Mouse (Mus musculus): Measurements from ENCODE around the gene Cd70. TPM values are rescaled to one million over a fixed set of nuclear protein-coding genes. Genes with fewer than 3 reads are reported as not detected.

The Cd70 gene
- total RNA-seq, 2 experiments from 2014 or later, result not detected

DNA sequence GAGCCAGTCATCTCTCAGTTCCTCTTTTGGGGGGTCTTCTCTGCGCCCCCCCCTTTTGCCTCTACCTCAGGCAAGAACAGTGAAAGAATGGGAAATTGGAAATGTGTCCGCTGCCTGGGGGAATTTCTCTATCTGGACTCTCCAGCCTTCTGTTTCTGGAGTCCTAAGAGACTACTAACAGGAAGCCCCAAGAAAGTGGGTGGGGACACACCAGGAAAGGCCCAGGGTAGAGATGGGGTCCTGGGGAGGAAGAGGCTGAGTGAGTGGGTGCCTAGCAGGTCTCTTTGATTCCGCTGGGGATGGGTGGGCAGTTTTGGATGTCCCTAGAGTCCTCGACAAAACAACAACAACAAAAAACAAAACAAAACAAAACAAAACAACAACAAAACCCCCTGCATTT lies 45.1 kb downstream of the Cd70 start:
- no peak for DNase-seq
- intact Hi-C loops (cut with DNase I), result no loop called here

- DNase-seq, result no peak
- intact Hi-C loops (cut with DNase I), result no loop called here
Observed at GRCm38 (mm10) chr17:57102276-57102675, 47.3 kb downstream of the Cd70 start.

DNA sequence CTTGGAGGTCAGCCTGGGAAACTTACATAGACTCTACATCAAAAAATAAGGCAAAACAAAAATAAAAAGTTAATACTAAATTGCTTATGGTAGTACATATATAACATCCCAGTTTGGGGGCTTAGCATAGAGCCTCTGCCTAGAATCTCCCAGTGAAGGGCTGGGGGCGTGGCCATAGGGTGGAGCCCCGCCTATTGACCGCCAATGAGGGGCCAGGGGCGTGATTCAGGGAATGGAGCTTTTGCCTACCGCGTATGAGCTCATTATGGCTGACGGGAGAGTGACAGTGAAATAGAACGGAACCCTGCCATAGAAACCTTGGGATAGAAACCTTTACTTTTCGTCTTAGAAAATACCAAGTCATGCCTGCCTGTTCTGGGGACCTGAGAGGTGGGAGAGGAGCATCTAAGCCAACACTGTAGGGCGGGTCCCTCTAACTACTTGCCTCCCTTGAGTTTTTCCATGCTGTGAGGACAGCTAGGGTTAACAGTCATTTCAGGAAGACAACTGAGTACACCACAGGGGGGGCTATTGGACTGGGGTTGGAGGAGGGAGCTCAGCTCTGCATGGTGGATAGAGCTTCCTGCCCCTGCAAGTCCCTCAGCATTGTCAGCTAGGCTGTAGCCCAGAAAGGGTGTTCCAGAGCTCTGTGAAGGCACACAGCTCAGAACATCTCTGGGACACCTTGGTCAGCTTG lies 49.8 kb downstream of the Cd70 start:
- no peak for DNase-seq
- intact Hi-C loops (cut with DNase I), result loop anchor here (5.0 kb wide), 2 partner anchors 68 to 238 kb away; no protein-coding TSS in a partner anchor

DNA sequence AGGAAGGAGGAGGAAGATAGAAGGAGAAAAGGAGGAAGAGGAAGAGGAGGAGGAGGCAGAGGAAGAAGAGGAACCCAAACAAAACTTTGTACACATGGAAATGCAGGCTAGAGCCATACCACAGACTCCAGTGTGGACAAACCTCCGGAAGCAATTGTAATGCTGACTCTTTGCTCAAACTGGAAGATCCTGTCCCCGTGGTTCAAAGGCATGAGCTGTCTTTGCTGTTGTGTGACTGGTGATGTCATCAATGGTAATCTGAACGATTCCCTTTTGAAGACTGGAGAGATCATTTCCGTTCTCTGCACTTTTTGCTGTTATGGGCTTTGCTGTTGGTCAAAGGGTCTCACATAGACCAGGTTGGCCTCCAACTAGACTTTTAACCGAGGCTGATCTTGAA lies 51.3 kb downstream of the Cd70 start:
- DNase-seq, result no peak
- intact Hi-C loops (cut with DNase I), result loop anchor here (5.0 kb wide), 2 partner anchors 69 to 239 kb away; no protein-coding TSS in a partner anchor

DNA sequence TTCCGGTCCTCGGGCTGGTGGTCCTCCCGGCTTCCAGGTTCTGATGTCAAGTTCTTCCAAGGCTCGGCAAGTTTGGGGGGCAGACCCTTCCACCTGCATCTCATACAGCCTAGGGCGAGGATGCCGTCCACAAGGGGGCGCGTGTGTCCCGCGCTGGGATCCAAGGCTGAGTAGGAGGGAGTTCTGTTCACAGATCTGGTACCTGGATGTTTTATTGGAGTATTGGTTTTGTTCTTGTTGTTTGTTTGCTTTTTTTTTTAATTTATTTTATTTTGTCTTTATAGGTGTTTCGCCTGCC lies 53.0 kb downstream of the Cd70 start:
- peak; percentile 76 to 82 for DNase-seq
- intact Hi-C loops (cut with DNase I), result loop anchor here (5.0 kb wide), 2 partner anchors 71 to 241 kb away; no protein-coding TSS in a partner anchor

Other genes starting within 250 kb of the Cd70 start
- 10 to 100 TPM; 16.6 to 17.6 TPM for gene Mllt1, start 214.4 kb downstream of the Cd70 start, total RNA-seq (2021)
- gene Acer1, start 167.7 kb downstream of the Cd70 start, total RNA-seq (2021), result not detected
- gene Clpp, start 159.5 kb downstream of the Cd70 start, total RNA-seq (2021), result 10 to 100 TPM; 28.7 to 33.4 TPM
- 10 to 100 TPM; 21.6 to 22.7 TPM for gene Alkbh7, start 152.4 kb downstream of the Cd70 start, total RNA-seq (2021)
- not detected for gene Pspn, start 149.8 kb downstream of the Cd70 start, total RNA-seq (2021)
- 10 to 100 TPM; 15.1 to 16.8 TPM for gene Gtf2f1, start 138.5 kb downstream of the Cd70 start, total RNA-seq (2021)
- not detected for gene Gm17949, start 138.3 kb downstream of the Cd70 start, total RNA-seq (2021)
- gene Khsrp, start 118.3 kb downstream of the Cd70 start, total RNA-seq (2021), result 10 to 100 TPM; 20.8 to 27.9 TPM
- gene Slc25a41, start 108.1 kb downstream of the Cd70 start, total RNA-seq (2021), result not detected
- gene Crb3, start 90.7 kb downstream of the Cd70 start, total RNA-seq (2021), result under 1 TPM; 0.51 to 0.57 TPM
- gene Slc25a23, start 89.9 kb downstream of the Cd70 start, total RNA-seq (2021), result 10 to 100 TPM; 34.1 to 48.5 TPM
- gene Dennd1c, start 71.3 kb downstream of the Cd70 start, total RNA-seq (2021), result under 1 TPM; 0.43 to 0.54 TPM
- gene Tubb4a, start 62.0 kb downstream of the Cd70 start, total RNA-seq (2021), result 1 to 10 TPM; 1.3 to 1.4 TPM
- under 1 TPM in 1 of 2 experiments, not detected in 1; 0.41 TPM for gene Tnfsf9, start 44.5 kb downstream of the Cd70 start, total RNA-seq (2021)
- gene Tnfsf14, start 44.4 kb upstream of the Cd70 start, total RNA-seq (2021), result under 1 TPM in 1 of 2 experiments, not detected in 1; 0.18 TPM
- 10 to 100 TPM; 11.8 TPM for gene C3, start 78.4 kb upstream of the Cd70 start, total RNA-seq (2021)
- 10 to 100 TPM; 20.5 to 22.6 TPM for gene Gpr108, start 98.7 kb upstream of the Cd70 start, total RNA-seq (2021)
- gene Trip10, start 99.7 kb upstream of the Cd70 start, total RNA-seq (2021), result 100 to 1,000 TPM; 142 to 152 TPM
- 1 to 10 TPM in 1 of 2 experiments, under 1 TPM in 1; 0.54 to 1.4 TPM for gene Vav1, start 129.3 kb upstream of the Cd70 start, total RNA-seq (2021)
- gene Adgre1, start 208.9 kb upstream of the Cd70 start, total RNA-seq (2021), result 1 to 10 TPM; 2.8 TPM